ENCODE assay signal across 9 mouse cellular contexts in genomic region chr4:33119118-33119517, GRCm38 (mm10). TPM values are rescaled to one million over a fixed set of nuclear protein-coding genes. Genes with fewer than 3 reads are reported as not detected.
A peak's percentile ranks its signal among the peaks of the same experiment; 100 is the strongest.
DNase-seq lines count a peak whose midpoint lies in the region; TF ChIP-seq lines count a peak whose summit lies in the region.
"Not testable (repeated sequence)": the region's sequence is repeated elsewhere in the genome, so short reads cannot be mapped to it uniquely, and the experiment has no call there.
"Had no signal": no experiment of that assay in that cellular context is flagged by ENCODE, and none has a peak within 500 bp of the region (broad histone marks: within the 10 kb centered on the region; RNA-seq: fewer than 3 reads in every experiment).

No protein-coding gene starts in this region.

- H3K79me2 ChIP-seq in liver, adult 2 months (ENCODE audit: control insufficient read depth, insufficient read depth, low read length), result not testable (repeated sequence)

- not testable (repeated sequence) for TF ChIP-seq POLR2A in bone marrow, adult 2 months (IDR thresholded peaks at IDR 0.05; ENCODE audit: borderline replicate concordance, control insufficient read depth, low read depth, low read length); liver, adult 2 months (IDR thresholded peaks at IDR 0.05; ENCODE audit: extremely low read depth, insufficient read depth, low read length)

- not testable (repeated sequence) for H3K27me3 ChIP-seq in liver, adult 2 months (ENCODE audit: control insufficient read depth, insufficient read depth, low read length)

- H3K4me3 ChIP-seq in bone marrow, adult 2 months (replicated peaks; ENCODE audit: control insufficient read depth, low read depth, low read length); liver, adult 2 months (ENCODE audit: insufficient read depth, low read depth, low read length): not testable (repeated sequence)

- not testable (repeated sequence) for H3K36me3 ChIP-seq in liver, adult 2 months (ENCODE audit: control insufficient read depth, insufficient read depth, low read length)

- H3K9ac ChIP-seq in liver, adult 2 months (ENCODE audit: low read depth, low read length), result not testable (repeated sequence)

- not testable (repeated sequence) for H3K4me1 ChIP-seq in bone marrow, adult 2 months (ENCODE audit: control insufficient read depth, insufficient read depth, low read length); liver, adult 2 months (ENCODE audit: control insufficient read depth, insufficient read depth, low read length)

- WGBS in bone marrow, adult 2 months, result 4% methylated on average over 3 of the region's 3 CpGs
- WGBS in liver, adult 2 months, result 4% methylated on average over 3 of the region's 3 CpGs

- peak; percentile 74 to 85 for DNase-seq in CD8-positive naive resting alpha-beta T cell, adult 2 months (ENCODE audit: low read depth in 2 of 2, low spot score in 2 of 2)
- DNase-seq in embryo, embryonic 9.5 days (ENCODE audit: extremely low spot score), result peak; percentile 75
- DNase-seq in gastrocnemius, postnatal 4 days (ENCODE audit: low spot score in 2 of 2), result peak; percentile 60 to 75
- DNase-seq in kidney, postnatal 25 days, result peak; percentile 75 to 88
- peak; percentile 35 for DNase-seq in liver, adult 2 months (ENCODE audit: extremely low read depth, low read depth, low spot score)
- peak; percentile 75 for DNase-seq in ovary, postnatal 14 days (ENCODE audit: low spot score)
- DNase-seq in thymus, adult 18-20 months, result peak; percentile 20 to 31

- H3K27ac ChIP-seq in bone marrow, adult 2 months (ENCODE audit: control insufficient read depth, insufficient read depth, low read depth, low read length, poor library complexity); liver, adult 2 months (replicated peaks; ENCODE audit: insufficient read depth, low read depth, low read length): not testable (repeated sequence)

- TF ChIP-seq CTCF in bone marrow, adult 2 months (IDR thresholded peaks at IDR 0.05; ENCODE audit: control insufficient read depth, insufficient read depth, low read length), result peak; percentile 46; the same call in 1 of the 2 replicates
- peak; percentile 75 for TF ChIP-seq CTCF in liver, adult 2 months (IDR thresholded peaks at IDR 0.05; ENCODE audit: low read depth, low read length)

RNA-seq across cellular contexts. Expression of gene Gabrr1, which starts 13.2 kb away (rescaled TPM):
- polyA plus RNA-seq in bone marrow, adult 2 months (2011; ENCODE audit: insufficient read depth, insufficient read length, low replicate concordance, missing spikeins), result 0.65 TPM in 1 of 2 replicates, not detected in the other
- under 1 TPM in 1 of 2 experiments, not detected in 1; 0.20 TPM for total RNA-seq in gastrocnemius, postnatal 4 days (2021)
- total RNA-seq in liver, adult 2 months (2014; rRNA removed), result 0.20 TPM in 1 of 2 replicates, not detected in the other
- polyA plus RNA-seq in liver, adult 2 months (2012; rRNA removed), result not detected in 2 replicates
- polyA plus RNA-seq: intestine, embryonic 16.5 days had no signal

RNA-seq across cellular contexts. Expression of gene Gabrr2, which starts 56.3 kb away (rescaled TPM):
- polyA plus RNA-seq in bone marrow, adult 2 months (2011; ENCODE audit: insufficient read depth, insufficient read length, low replicate concordance, missing spikeins), result not detected in 2 replicates
- 1 to 10 TPM; 1.5 to 1.8 TPM for total RNA-seq in gastrocnemius, postnatal 4 days (2021)
- total RNA-seq in liver, adult 2 months (2014; rRNA removed), result 0.20 and 0.46 TPM in 2 replicates
- polyA plus RNA-seq in liver, adult 2 months (2012; rRNA removed), result 0.15 and 0.27 TPM in 2 replicates

Comparison
In these comparisons a context has a peak if more than half of its experiments do, and no peak if none do; other contexts are left out.
1. DNase-seq: peak in every context shown above with its lines; median percentile 82 in kidney, postnatal 25 days; 80 in CD8-positive naive resting alpha-beta T cell, adult 2 months; 75 in embryo, embryonic 9.5 days; 75 in ovary, postnatal 14 days; 68 in gastrocnemius, postnatal 4 days; 35 in liver, adult 2 months; 26 in thymus, adult 18-20 months.